Comparison of ENCODE assay signal across 17 mouse cellular contexts in genomic region chr3:103777940-103778339, GRCm38 (mm10). TPM values are rescaled to one million over a fixed set of nuclear protein-coding genes. Genes with fewer than 3 reads are reported as not detected.
DNase-seq lines count a peak whose midpoint lies in the region; TF ChIP-seq lines count a peak whose summit lies in the region.
"Had no signal": no experiment of that assay in that cellular context is flagged by ENCODE, and none has a peak within 500 bp of the region (broad histone marks: within the 10 kb centered on the region; RNA-seq: fewer than 3 reads in every experiment).

No protein-coding gene starts in this region.

- peak overlapping the region; percentile 11; the same call in 1 of the 2 replicates for H3K9ac ChIP-seq in CH12.LX (ENCODE audit: insufficient read depth, low read depth)
- H3K9ac ChIP-seq: hindbrain, embryonic 12.5 days; limb, embryonic 13.5 days; liver, postnatal 0 days had no signal

- intact Hi-C loops in heart, postnatal 10 days (cut with DNase I) = no loop called here

- no peaks in the 10 kb centered on the region for H3K27me3 ChIP-seq in CH12.LX (replicated peaks)
- no peaks in the 10 kb centered on the region for H3K27me3 ChIP-seq in cerebellum, adult 2 months (ENCODE audit: control insufficient read depth, insufficient read depth, low read length)
- H3K27me3 ChIP-seq: hindbrain, embryonic 12.5 days; limb, embryonic 13.5 days had no signal

- H3K79me2 ChIP-seq in CH12.LX (replicated peaks; ENCODE audit: control insufficient read depth, extremely low read depth, insufficient read depth, poor library complexity, severe bottlenecking) = peaks cover 82% of the 10 kb centered on the region

- peak overlapping the region in 1 of 3 experiments; percentile 33 for H3K4me3 ChIP-seq in CH12.LX (replicated peaks in 1 of 3; ENCODE audit: low read depth in 2 of 3, low read length in 2 of 3, poor library complexity in 1 of 3)
- peak overlapping the region; percentile 23 for H3K4me3 ChIP-seq in cerebellum, adult 2 months (replicated peaks; ENCODE audit: insufficient read depth, low read depth, low read length)
- H3K4me3 ChIP-seq: erythroblast, embryonic 14.5 days; hindbrain, embryonic 12.5 days; limb, embryonic 13.5 days had no signal

- H3K36me3 ChIP-seq in CH12.LX (replicated peaks in 1 of 2; ENCODE audit: control insufficient read depth in 1 of 2, insufficient read depth in 1 of 2, low read length in 1 of 2) = peaks cover 15 to 29% of the 10 kb centered on the region in 2 experiments

- dilution Hi-C loops in CH12.LX (cut with MboI; ENCODE audit: extremely low pct_ligation_motif_present, extremely low pct_unique_long_range_greater_than_20kb, low sequenced_read_pairs) = no loop called here

- peak overlapping the region; percentile 81 for H3K27ac ChIP-seq in CH12.LX (ENCODE audit: insufficient read depth, low read depth)
- H3K27ac ChIP-seq in cerebellum, adult 2 months (ENCODE audit: insufficient read depth, low read length) = peak overlapping the region; percentile 98
- H3K27ac ChIP-seq: hindbrain, embryonic 12.5 days; limb, embryonic 13.5 days; macrophage had no signal

- TF ChIP-seq RAD21 in CH12.LX (IDR thresholded peaks at IDR 0.05; ENCODE audit: low read depth, low read length) = no peak; the same call in 1 of the 2 replicates

- no peaks in the 10 kb centered on the region for H3K9me3 ChIP-seq in CH12.LX (replicated peaks; ENCODE audit: low read length)
- H3K9me3 ChIP-seq: hindbrain, embryonic 12.5 days; limb, embryonic 13.5 days had no signal

- no peak for TF ChIP-seq CTCF in CH12.LX (conservative IDR thresholded peaks at IDR 0.05 in 1 of 2, IDR thresholded peaks at IDR 0.05 in 1 of 2; ENCODE audit: low read depth in 2 of 2, low read length in 2 of 2)
- TF ChIP-seq CTCF in cerebellum, adult 2 months (IDR thresholded peaks at IDR 0.05; ENCODE audit: borderline replicate concordance, insufficient read depth, low read depth, low read length) = no peak

- in situ Hi-C loops in CH12.LX (cut with MboI; ENCODE audit: low pct_ligation_motif_present, low pct_unique_long_range_greater_than_20kb, low sequenced_read_pairs) = no loop called here

- peaks cover 32 to 84% of the 10 kb centered on the region in 2 experiments for H3K4me1 ChIP-seq in CH12.LX (ENCODE audit: control insufficient read depth in 1 of 2, insufficient read depth in 2 of 2)
- H3K4me1 ChIP-seq in cerebellum, adult 2 months (ENCODE audit: control insufficient read depth, insufficient read depth, low read length) = peaks cover 35% of the 10 kb centered on the region
- H3K4me1 ChIP-seq: hindbrain, embryonic 12.5 days had no signal

- peak overlapping the region; percentile 62 for H3K4me2 ChIP-seq in CH12.LX (ENCODE audit: insufficient read depth, low read depth, poor library complexity, severe bottlenecking)
- H3K4me2 ChIP-seq: hindbrain, embryonic 12.5 days; limb, embryonic 13.5 days had no signal

- peak; percentile 74 for DNase-seq in heart, adult 11 months
- no peak for DNase-seq in heart, postnatal 10 days
- DNase-seq in CH12.LX (ENCODE audit: extremely low read depth) = no peak
- peak; percentile 74 to 86 for DNase-seq in cerebellum, adult 2 months
- DNase-seq in naive thymus-derived CD4-positive, alpha-beta T cell, adult 2 months (ENCODE audit: low read depth) = peak; percentile 40
- DNase-seq in natural killer cell, adult 2 months (ENCODE audit: low spot score in 2 of 2) = no peak
- DNase-seq in Muller cell, postnatal 12 days (ENCODE audit: inconsistent ontology term) = no peak
- no peak for DNase-seq in spleen, postnatal 14 days (ENCODE audit: low spot score in 2 of 2)
- DNase-seq: B cell, adult 2 months; kidney, adult 9 months; liver, postnatal 0 days had no signal

- TF ChIP-seq POLR2A in CH12.LX (IDR thresholded peaks at IDR 0.05; ENCODE audit: low read depth, low read length) = no peak
- peak; percentile 22; the same call in 1 of the 2 replicates for TF ChIP-seq POLR2A in cerebellum, adult 2 months (IDR thresholded peaks at IDR 0.05; ENCODE audit: borderline replicate concordance, insufficient read depth, low read length)

- 16% methylated on average over 11 of the region's 11 CpGs for WGBS in cerebellum, adult 2 months

- 0 out of 2 replicates have a peak, but pooled peaks have one; percentile 14 for TF ChIP-seq EP300 in CH12.LX (IDR thresholded peaks at IDR 0.05; ENCODE audit: low read length)

TF ChIP-seq in CH12.LX, 34 proteins besides CTCF, POLR2A, EP300 and RAD21:
- TF ChIP-seq BHLHE40 (IDR thresholded peaks at IDR 0.05; ENCODE audit: low read depth, low read length) (peak; percentile 43; the same call in 1 of the 2 replicates), TBP (conservative IDR thresholded peaks at IDR 0.05; ENCODE audit: low read depth, low read length) (0 out of 2 replicates have a peak, but pooled peaks have one; percentile 23), ZMIZ1 (IDR thresholded peaks at IDR 0.05; ENCODE audit: low read depth, low read length) (no peak), USF1 (IDR thresholded peaks at IDR 0.05; ENCODE audit: low read depth, low read length) (no peak), USF2 (conservative IDR thresholded peaks at IDR 0.05; ENCODE audit: low read depth, low read length) (no peak), UBTF (IDR thresholded peaks at IDR 0.05; ENCODE audit: low read depth, low read length) (0 out of 2 replicates have a peak, but pooled peaks have one; percentile 51), TCF12 (IDR thresholded peaks at IDR 0.05; ENCODE audit: low read depth, low read length) (no peak), SIN3A (IDR thresholded peaks at IDR 0.05; ENCODE audit: low read length) (0 out of 2 replicates have a peak, but pooled peaks have one; percentile 30), NELFE (IDR thresholded peaks at IDR 0.05; ENCODE audit: low read depth, low read length) (no peak), MAFK (IDR thresholded peaks at IDR 0.05; ENCODE audit: insufficient replicate concordance, low read length) (no peak), MYC (IDR thresholded peaks at IDR 0.05; ENCODE audit: low read depth, low read length) (no peak), CHD2 (IDR thresholded peaks at IDR 0.05; ENCODE audit: low read length) (no peak), JUN (IDR thresholded peaks at IDR 0.05; ENCODE audit: insufficient read depth, low read depth, low read length) (no peak), GABPA (IDR thresholded peaks at IDR 0.05; ENCODE audit: insufficient replicate concordance, low read depth, low read length) (no peak), KAT2A (IDR thresholded peaks at IDR 0.05; ENCODE audit: insufficient replicate concordance, low read length) (no peak), ETS1 (conservative IDR thresholded peaks at IDR 0.05; ENCODE audit: low read depth, low read length) (no peak)

RNA-seq across cellular contexts. Expression of gene Hipk1, which starts 13.4 kb away (rescaled TPM):
- 100 to 1,000 TPM; 102 to 117 TPM for total RNA-seq in heart, postnatal 10 days (2021)
- total RNA-seq in CH12.LX (2012; rRNA removed) (32.7 and 36.5 TPM in 2 replicates), CH12.LX (2014; rRNA removed) (25.1 and 26.2 TPM in 2 replicates)
- 31.1 and 35.9 TPM in 2 replicates for polyA plus RNA-seq in CH12.LX (2012; ENCODE audit: insufficient read length, low read depth)
- 59.6 and 65.2 TPM in 2 replicates for polyA plus RNA-seq in cerebellum, adult 2 months (2012; rRNA removed)

RNA-seq across cellular contexts. Expression of gene Dclre1b, which starts 31.3 kb away (rescaled TPM):
- 10 to 100 TPM; 12.4 to 13.5 TPM for total RNA-seq in heart, postnatal 10 days (2021)
- total RNA-seq in CH12.LX (2012; rRNA removed) (16.7 and 18.5 TPM in 2 replicates), CH12.LX (2014; rRNA removed) (9.1 and 10.2 TPM in 2 replicates)
- polyA plus RNA-seq in CH12.LX (2012; ENCODE audit: insufficient read length, low read depth) = 32.2 and 32.5 TPM in 2 replicates
- polyA plus RNA-seq in cerebellum, adult 2 months (2012; rRNA removed) = 8.5 and 11.3 TPM in 2 replicates

RNA-seq across cellular contexts. Expression of gene Ap4b1, which starts 31.4 kb away (rescaled TPM):
- total RNA-seq in heart, postnatal 10 days (2021) = 10 to 100 TPM; 11.5 to 14.0 TPM
- total RNA-seq in CH12.LX (2012; rRNA removed) (19.8 and 20.1 TPM in 2 replicates), CH12.LX (2014; rRNA removed) (31.6 and 31.9 TPM in 2 replicates)
- polyA plus RNA-seq in CH12.LX (2012; ENCODE audit: insufficient read length, low read depth) = 22.6 and 23.1 TPM in 2 replicates
- 19.2 and 23.2 TPM in 2 replicates for polyA plus RNA-seq in cerebellum, adult 2 months (2012; rRNA removed)

RNA-seq across cellular contexts. Expression of gene Gm43064, which starts 31.4 kb away (rescaled TPM):
- total RNA-seq in heart, postnatal 10 days (2021) = not detected
- total RNA-seq in CH12.LX (2012; rRNA removed) (3.1 and 4.3 TPM in 2 replicates), CH12.LX (2014; rRNA removed) (0.91 and 1.6 TPM in 2 replicates)
- not detected in 2 replicates for polyA plus RNA-seq in CH12.LX (2012; ENCODE audit: insufficient read length, low read depth)
- 0.33 and 0.49 TPM in 2 replicates for polyA plus RNA-seq in cerebellum, adult 2 months (2012; rRNA removed)
- total RNA-seq: heart, adult 8-10 months had no signal
- polyA plus RNA-seq: liver, postnatal 0 days; macrophage had no signal

RNA-seq across cellular contexts. Expression of gene Gm10964, which starts 38.8 kb away (rescaled TPM):
- total RNA-seq in heart, postnatal 10 days (2021) = not detected
- total RNA-seq in CH12.LX (2012; rRNA removed) (not detected in 2 replicates), CH12.LX (2014; rRNA removed) (not detected in 2 replicates)
- polyA plus RNA-seq in CH12.LX (2012; ENCODE audit: insufficient read length, low read depth) = not detected in 2 replicates
- not detected in 2 replicates for polyA plus RNA-seq in cerebellum, adult 2 months (2012; rRNA removed)
- total RNA-seq: heart, adult 8-10 months; left cerebral cortex, adult 18-20 months had no signal
- polyA plus RNA-seq: erythroblast, embryonic 14.5 days; hindbrain, embryonic 12.5 days; limb, embryonic 13.5 days; liver, postnatal 0 days; macrophage had no signal

Comparison
In these comparisons a context has a peak if more than half of its experiments do, and no peak if none do; other contexts are left out.
1. DNase-seq: peak in heart, adult 11 months (single experiment), cerebellum, adult 2 months (2 of 2) and naive thymus-derived CD4-positive, alpha-beta T cell, adult 2 months (single experiment); none in heart, postnatal 10 days (0 of 2), CH12.LX (single experiment), natural killer cell, adult 2 months (0 of 2), Muller cell, postnatal 12 days (single experiment) and spleen, postnatal 14 days (0 of 2).